Mouse (Mus musculus) heart, embryonic 10.5 days (tissue): ENCODE data around the gene Myo1g. TPM values are rescaled to one million over a fixed set of nuclear protein-coding genes. Genes with fewer than 3 reads are reported as not detected.
"Not testable (repeated sequence)": the region's sequence is repeated elsewhere in the genome, so short reads cannot be mapped to it uniquely, and the experiment has no call there.

ENCODE experiments used
- DNase-seq: peaks from one replicate; pipeline ENCODE4 v3.0.0-alpha.2; 2017; ENCODE audit warnings: low spot score
- H3K27ac ChIP-seq: fragments of 300-500 bp; sonication (generic); 2 replicates; pipeline ENCODE4 v1.5.1; 2016; ENCODE audit warnings: mild to moderate bottlenecking
- H3K27me3 ChIP-seq: fragments of 300-500 bp; sonication (generic); 2 replicates; pipeline ENCODE4 v1.6.1; 2016; ENCODE audit warnings: mild to moderate bottlenecking; ENCODE audit not compliant: poor library complexity, insufficient read depth, severe bottlenecking
- H3K36me3 ChIP-seq: fragments of 300-500 bp; sonication (generic); 2 replicates; pipeline ENCODE4 v1.6.1; 2016; ENCODE audit warnings: mild to moderate bottlenecking, moderate library complexity
- H3K4me1 ChIP-seq: fragments of 300-500 bp; sonication (generic); 2 replicates; pipeline ENCODE4 v1.6.1; 2016; ENCODE audit warnings: mild to moderate bottlenecking
- H3K4me3 ChIP-seq: fragments of 300-500 bp; sonication (generic); 2 replicates; pipeline ENCODE4 v1.5.1; 2016; ENCODE audit warnings: mild to moderate bottlenecking, moderate library complexity
- H3K9me3 ChIP-seq: fragments of 300-500 bp; sonication (generic); 2 replicates; pipeline ENCODE4 v1.6.1; 2016; ENCODE audit warnings: mild to moderate bottlenecking, moderate library complexity
- WGBS: fragments of 180-500 bp; shearing (Covaris S2); methylation state at CpG from one replicate; pipeline ENCODE4 v1.1.7; 2016; 5-methylcytosine and 5-hydroxymethylcytosine counted together
- polyA plus RNA-seq: library from polyadenylated mRNA; unstranded; fragments of >200 nt; fragmentation: Nextera tagmentation; extraction: Ambion mirVana; gene quantifications from 2 replicates; pipeline ENCODE4 v1.2.1, GENCODE M21; 2016

The Myo1g gene
- polyA plus RNA-seq, 1 experiment from 2014 or later, result 1.6 TPM

DNA sequence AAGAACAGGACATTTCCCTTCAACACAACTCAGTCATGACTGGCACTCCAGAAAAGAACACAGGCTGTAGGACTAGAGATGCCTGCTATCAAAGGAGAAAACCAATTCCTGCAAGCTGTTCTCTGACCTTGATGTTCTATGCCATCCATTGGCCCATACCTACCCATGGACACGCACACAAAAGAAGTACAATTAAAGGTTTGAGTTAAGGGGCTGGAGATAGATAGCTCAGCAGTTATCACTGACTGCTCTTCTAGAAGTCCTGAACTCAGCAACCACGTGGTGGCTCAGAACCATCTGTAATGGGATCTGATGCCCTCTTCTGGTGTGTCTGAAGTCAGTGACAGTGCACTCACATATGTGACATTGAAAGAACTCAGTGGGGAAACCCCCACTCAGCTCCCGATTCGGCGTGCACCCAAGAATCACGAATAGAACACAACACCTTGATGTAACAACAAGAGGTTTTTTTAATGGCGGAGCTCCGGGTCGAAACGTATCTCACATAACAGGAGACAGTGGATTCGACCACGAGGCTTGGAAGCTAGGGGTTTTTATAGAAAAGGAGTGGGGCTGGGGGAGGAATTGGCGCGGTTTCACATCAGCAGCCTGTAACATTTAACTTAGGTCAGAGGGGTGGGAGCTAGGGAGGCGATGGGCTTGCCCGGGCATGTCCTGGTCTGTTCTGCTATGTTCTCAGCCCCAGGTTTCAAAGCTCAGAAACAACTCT lies 5.9 kb upstream of the Myo1g start:
- DNase-seq, H3K9me3 ChIP-seq, H3K27me3 ChIP-seq, H3K4me1 ChIP-seq: not testable (repeated sequence)
- 68% methylated on average over 16 of the region's 16 CpGs for WGBS
- Histone ChIP-seq H3K4me3 (peak overlapping the region; percentile 79), H3K36me3 (peaks cover 30% of the 10 kb centered on the region), H3K27ac (peak overlapping the region; percentile 96)

- WGBS, result 94% methylated on average over 1 of the region's 1 CpGs
- Histone ChIP-seq H3K4me1 (peaks cover 8% of the 10 kb centered on the region; the same call in 1 of the 2 replicates), H3K27ac (no peak overlapping the region), H3K4me3 (no peak overlapping the region), H3K36me3 (peaks cover 30% of the 10 kb centered on the region), H3K27me3 (no peaks in the 10 kb centered on the region), H3K9me3 (no peaks in the 10 kb centered on the region)
- DNase-seq, result no peak
These were observed 4.5 kb upstream of the Myo1g start for GRCm38 (mm10) chr11:6525241-6525640.

- no peaks in the 10 kb centered on the region for H3K9me3 ChIP-seq
- peaks cover 30% of the 10 kb centered on the region for H3K36me3 ChIP-seq
- WGBS, result 90% methylated on average over 4 of the region's 4 CpGs
- no peaks in the 10 kb centered on the region for H3K27me3 ChIP-seq
- peaks cover 8% of the 10 kb centered on the region; the same call in 1 of the 2 replicates for H3K4me1 ChIP-seq
- no peak for DNase-seq
- no peak overlapping the region for H3K4me3 ChIP-seq
- no peak overlapping the region for H3K27ac ChIP-seq
These were observed 4.1 kb upstream of the Myo1g start for GRCm38 (mm10) chr11:6524880-6525238.

DNA sequence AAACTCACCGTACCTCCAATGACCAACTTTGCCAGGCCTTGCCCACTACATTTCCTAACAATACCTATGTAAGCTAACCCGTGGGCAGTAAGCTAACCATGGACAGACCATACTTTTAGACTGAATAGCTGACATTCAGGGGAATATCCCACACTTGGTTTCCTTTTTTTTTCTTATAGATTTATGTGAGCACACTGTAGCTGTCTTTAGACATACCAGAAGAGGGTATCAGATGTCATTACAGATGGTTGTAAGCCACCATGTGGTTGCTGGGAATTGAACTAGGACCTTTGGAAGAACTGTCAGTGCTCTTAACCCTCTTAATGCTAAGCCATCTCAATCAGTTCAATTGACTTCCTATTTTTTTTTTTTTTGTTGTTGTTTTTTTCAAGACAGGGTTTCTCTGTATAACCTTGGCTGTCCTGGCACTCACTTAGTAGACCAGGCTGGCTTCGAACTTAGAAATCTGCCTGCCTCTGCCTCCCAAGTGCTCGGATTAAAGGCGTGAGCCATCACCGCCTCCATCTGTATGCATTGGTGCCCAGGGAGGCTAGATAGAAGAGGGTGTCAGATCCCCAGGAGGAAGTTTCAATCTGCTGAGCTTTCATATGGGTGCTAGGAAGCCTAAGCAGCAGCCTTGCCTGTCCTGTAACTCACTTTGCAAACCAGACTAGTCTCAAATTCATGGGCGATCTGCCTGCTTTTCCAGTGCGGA lies 3.6 kb upstream of the Myo1g start:
- H3K9me3 ChIP-seq, result no peaks in the 10 kb centered on the region
- DNase-seq, result no peak
- H3K4me3 ChIP-seq, result no peak overlapping the region
- no peaks in the 10 kb centered on the region for H3K27me3 ChIP-seq
- H3K27ac ChIP-seq, result no peak overlapping the region
- H3K4me1 ChIP-seq, result peaks cover 8% of the 10 kb centered on the region; the same call in 1 of the 2 replicates
- WGBS, result 90% methylated on average over 8 of the region's 8 CpGs
- peaks cover 30% of the 10 kb centered on the region for H3K36me3 ChIP-seq

DNA sequence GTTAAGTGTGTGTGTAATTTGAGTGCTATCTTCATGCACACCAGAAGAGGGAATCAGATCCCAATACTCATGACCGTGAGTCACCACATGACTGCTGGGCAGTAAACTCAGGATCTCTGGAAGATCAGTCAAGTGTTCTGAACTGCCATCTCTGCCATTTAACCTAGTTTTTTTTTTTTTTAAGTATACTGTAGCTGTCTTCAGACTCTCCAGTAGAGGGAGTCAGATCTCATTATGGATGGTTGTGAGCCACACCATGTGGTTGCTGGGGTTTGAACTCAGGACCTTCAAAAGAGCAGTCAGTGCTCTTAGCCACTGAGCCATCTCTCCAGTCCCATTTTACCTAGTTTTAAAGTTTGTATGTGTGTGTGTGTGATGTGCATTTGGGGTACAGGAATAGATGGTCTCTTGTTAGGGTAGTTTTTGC lies 2.9 kb upstream of the Myo1g start:
- Histone ChIP-seq H3K27me3 (no peaks in the 10 kb centered on the region), H3K4me3 (no peak overlapping the region), H3K36me3 (peaks cover 30% of the 10 kb centered on the region), H3K9me3 (no peaks in the 10 kb centered on the region), H3K27ac (no peak overlapping the region), H3K4me1 (peaks cover 8% of the 10 kb centered on the region; the same call in 1 of the 2 replicates)
- WGBS, result 56% methylated on average over 1 of the region's 1 CpGs
- no peak for DNase-seq

DNA sequence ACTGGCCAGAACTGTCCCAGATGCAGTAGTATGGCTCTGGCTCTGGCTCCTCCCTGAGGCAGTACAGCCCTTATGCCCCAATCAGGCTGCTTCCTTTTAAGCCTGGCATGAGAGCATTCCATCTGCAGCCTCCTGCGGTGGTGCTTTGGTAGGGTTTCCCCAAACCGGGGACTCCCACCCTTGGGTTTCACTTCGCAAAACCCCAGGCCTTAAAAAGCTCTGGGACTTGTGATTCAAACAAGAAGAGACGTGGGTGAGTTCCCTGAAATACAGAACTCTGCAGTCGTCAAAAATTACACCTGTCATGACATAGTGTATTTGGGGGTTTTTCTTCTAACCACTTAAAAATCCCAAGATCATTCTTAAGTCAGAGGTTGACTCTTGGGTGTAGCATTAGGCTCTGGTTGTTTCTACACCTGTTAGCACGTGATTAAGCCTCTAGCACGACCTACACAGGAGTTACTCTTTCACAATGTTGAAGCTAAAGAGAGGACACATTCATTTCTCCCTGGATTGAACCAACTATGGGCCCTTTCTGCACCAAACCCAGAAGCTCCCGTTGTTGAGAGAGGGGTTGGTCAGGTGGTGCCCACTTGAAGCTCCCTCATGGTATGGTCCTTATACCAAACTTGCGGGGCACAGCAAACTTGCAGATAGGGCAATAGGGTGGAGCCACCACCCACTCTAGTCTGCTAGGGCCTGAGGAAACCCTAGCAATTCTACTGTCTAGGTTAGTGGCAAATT lies 2.2 kb upstream of the Myo1g start:
- Histone ChIP-seq H3K27ac (no peak overlapping the region), H3K27me3 (no peaks in the 10 kb centered on the region), H3K4me1 (peaks cover 8% of the 10 kb centered on the region; the same call in 1 of the 2 replicates), H3K9me3 (no peaks in the 10 kb centered on the region), H3K4me3 (no peak overlapping the region), H3K36me3 (peaks cover 30% of the 10 kb centered on the region)
- whole genome bisulfite sequencing, result 74% methylated on average over 9 of the region's 9 CpGs
- no peak for DNase-seq

DNA sequence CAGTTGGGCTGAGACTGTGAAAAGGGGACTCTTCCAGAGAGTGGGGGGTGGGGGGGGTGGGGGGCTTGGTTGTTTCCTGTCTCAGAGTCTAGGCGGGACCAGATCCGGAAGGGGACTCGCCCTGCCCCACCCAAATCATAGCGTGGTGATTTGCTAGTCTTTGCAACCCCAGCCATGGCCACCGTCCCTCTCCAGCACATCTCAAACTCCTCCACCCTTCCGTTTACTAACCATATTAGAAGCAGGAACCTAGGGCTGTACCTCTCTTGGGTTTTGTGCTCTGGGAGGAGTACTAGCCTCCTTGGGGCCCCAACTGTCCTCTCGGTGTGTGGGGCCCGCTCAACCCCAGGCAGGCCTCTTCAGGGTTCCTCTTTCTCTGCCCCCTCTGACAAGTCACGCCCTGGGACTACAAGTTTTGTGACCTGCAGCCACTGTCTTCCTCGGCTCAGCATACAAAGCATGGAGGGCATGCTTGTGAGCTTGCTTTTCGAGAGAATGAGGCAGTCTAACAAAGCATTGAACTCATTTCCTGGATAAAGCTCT lies 1.2 kb downstream of the Myo1g start:
- Histone ChIP-seq H3K36me3 (peaks cover 9% of the 10 kb centered on the region), H3K27me3 (no peaks in the 10 kb centered on the region; the same call in 1 of the 2 replicates), H3K27ac (no peak overlapping the region), H3K4me3 (no peak overlapping the region), H3K9me3 (no peaks in the 10 kb centered on the region), H3K4me1 (peaks cover 6% of the 10 kb centered on the region)
- 72% methylated on average over 11 of the region's 11 CpGs for WGBS
- DNase-seq, result no peak

DNA sequence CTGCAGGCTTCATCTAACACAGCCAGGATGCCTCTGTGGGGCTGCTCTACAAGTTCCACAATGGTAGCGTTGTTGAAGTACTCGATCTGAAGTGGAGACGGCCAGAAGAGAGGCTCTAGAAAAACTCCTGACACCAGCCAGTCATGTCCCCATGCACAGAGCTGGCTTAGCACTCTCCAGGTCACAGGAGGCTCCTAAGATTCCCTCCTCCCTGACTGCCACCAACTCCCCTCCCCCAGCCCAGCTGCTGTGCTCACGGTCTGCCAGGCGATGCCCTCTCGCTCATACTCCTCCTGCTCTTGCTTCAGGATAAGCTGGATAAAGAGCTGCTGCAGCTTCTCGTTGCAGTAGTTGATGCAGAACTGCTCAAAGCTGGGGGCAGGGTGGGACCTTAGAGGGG lies 5.9 kb downstream of the Myo1g start:
- 34% methylated on average over 7 of the region's 7 CpGs for WGBS
- Histone ChIP-seq H3K27ac (no peak overlapping the region), H3K36me3 (no peaks in the 10 kb centered on the region), H3K4me1 (peaks cover 6% of the 10 kb centered on the region), H3K27me3 (no peaks in the 10 kb centered on the region; the same call in 1 of the 2 replicates), H3K9me3 (no peaks in the 10 kb centered on the region), H3K4me3 (no peak overlapping the region)
- DNase-seq, result no peak

DNA sequence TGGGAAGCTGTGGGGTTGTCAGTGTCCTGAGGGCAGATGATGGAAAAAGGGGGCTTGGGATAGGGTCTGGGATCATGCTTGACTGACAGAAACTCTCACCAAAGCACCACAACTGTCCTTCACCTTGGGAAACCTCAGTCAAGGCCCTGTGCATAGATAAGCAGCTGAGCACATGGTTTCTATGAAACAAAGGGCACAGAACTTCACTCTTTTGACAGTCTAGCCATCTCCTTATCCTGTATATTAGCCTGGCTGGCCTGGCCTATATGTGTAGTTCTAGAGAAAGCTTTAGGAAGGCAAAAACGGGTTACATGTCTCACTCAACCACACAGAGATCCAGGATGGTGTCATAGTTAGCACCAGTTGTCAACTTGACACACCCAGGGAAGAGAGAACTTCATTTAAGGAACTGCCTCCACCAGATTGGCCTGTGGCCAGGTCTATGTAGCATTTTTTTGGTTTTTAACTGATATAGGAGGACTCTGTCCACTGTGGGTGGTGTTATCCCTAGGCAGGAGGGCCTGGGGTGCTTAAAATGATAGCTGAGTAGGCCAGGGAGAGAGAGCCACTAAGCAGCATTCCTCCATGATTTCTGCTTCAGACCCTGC lies 12.4 kb downstream of the Myo1g start:
- no peak for DNase-seq
- no peaks in the 10 kb centered on the region for H3K27me3 ChIP-seq
- WGBS, result 60% methylated on average over 1 of the region's 1 CpGs
- no peaks in the 10 kb centered on the region for H3K4me1 ChIP-seq
- H3K9me3 ChIP-seq, result no peaks in the 10 kb centered on the region
- H3K4me3 ChIP-seq, result no peak overlapping the region
- no peak overlapping the region for H3K27ac ChIP-seq
- H3K36me3 ChIP-seq, result no peaks in the 10 kb centered on the region

DNA sequence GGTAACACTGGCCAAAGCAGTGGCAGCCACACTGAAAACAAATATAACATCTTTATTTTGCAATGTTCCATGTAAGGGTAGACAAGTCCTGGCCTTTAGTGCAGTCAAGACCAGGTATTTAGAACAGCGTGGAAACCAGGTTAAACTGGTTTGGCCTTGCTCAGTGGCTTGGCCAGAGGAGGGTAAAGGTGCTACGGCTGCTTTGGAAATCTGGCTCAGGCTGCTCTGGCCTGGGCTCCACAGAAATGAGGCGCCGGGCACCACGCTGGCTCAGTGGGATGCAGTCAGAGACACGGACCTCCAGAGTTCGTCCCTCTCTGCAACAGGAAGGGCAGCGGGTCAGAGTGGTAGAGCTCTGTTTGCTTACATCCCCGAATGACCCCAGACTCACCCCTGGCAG lies 14.2 kb downstream of the Myo1g start:
- no peak for DNase-seq
- H3K36me3 ChIP-seq, result no peaks in the 10 kb centered on the region
- no peaks in the 10 kb centered on the region for H3K27me3 ChIP-seq
- H3K27ac ChIP-seq, result no peak overlapping the region
- no peak overlapping the region for H3K4me3 ChIP-seq
- H3K4me1 ChIP-seq, result no peaks in the 10 kb centered on the region
- H3K9me3 ChIP-seq, result no peaks in the 10 kb centered on the region
- WGBS, result 88% methylated on average over 9 of the region's 9 CpGs

GRCm38 (mm10) chr11:6504689-6505088 lies 16.1 kb downstream of the Myo1g start:
- Histone ChIP-seq H3K27me3 (no peaks in the 10 kb centered on the region), H3K36me3 (no peaks in the 10 kb centered on the region), H3K4me3 (no peak overlapping the region), H3K9me3 (no peaks in the 10 kb centered on the region), H3K27ac (no peak overlapping the region), H3K4me1 (no peaks in the 10 kb centered on the region)
- 80% methylated on average over 6 of the region's 6 CpGs for WGBS
- DNase-seq, result no peak

- no peaks in the 10 kb centered on the region for H3K36me3 ChIP-seq
- H3K27me3 ChIP-seq, result no peaks in the 10 kb centered on the region
- H3K4me3 ChIP-seq, result no peak overlapping the region
- H3K4me1 ChIP-seq, result no peaks in the 10 kb centered on the region
- H3K9me3 ChIP-seq, result no peaks in the 10 kb centered on the region
- no peak for DNase-seq
- WGBS, result 72% methylated on average over 3 of the region's 3 CpGs
- H3K27ac ChIP-seq, result no peak overlapping the region
These were observed 16.5 kb downstream of the Myo1g start for GRCm38 (mm10) chr11:6504226-6504625.
